Mouse (Mus musculus): ENCODE measurements around the gene Igf1. TPM values are rescaled to one million over a fixed set of nuclear protein-coding genes. Genes with fewer than 3 reads are reported as not detected.

Igf1 gene
- 8.1 and 12.1 TPM in 2 replicates for polyA plus RNA-seq (2015; fragmentation: Nextera tagmentation; extraction: Ambion mirVana)

DNA sequence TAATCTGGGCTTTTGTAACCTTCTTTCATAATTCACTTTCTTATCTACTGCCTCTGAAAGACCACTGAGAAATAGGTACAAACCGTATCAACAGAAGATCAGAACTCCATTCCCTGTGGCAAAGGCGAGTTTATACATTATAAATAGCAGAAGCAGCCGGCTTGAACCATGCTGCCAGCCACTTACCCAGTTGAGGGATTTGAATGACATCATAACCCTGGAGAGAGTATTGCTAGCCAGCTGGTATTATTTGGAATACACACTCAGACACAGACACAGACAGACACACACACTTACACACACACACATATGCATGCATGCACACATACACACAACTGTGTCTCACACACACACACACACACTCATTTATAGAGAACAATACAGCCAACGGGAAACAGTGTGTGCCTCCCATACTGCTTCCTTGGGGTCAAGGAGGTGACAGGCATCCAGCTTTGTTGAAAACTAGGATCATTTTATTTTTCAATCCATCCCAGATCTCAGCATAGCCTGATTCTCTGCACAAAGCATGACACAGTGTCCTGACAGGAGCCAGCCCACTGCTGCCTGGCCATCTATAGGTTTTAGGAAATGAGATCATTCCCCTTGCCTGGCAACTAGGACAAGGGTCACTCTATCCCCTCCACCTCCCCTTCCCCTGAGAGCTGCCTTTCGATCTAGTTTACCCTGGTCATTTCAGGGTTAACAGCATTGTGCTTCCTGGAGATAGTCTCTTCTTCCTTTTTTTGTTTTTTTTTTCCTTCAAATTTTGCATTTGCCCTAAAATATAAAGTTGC is at the start of gene Igf1:
TSS of gene Igf1 (plus strand) at position 253 of the 794 bp plus-strand sequence.

Other genes with a start within 250 kb of the Igf1 start
- gene Pmch, start 232.8 kb downstream of the Igf1 start, polyA plus RNA-seq (2015; fragmentation: Nextera tagmentation; extraction: Ambion mirVana) = 0.34 and 0.35 TPM in 2 replicates

Data from spleen, postnatal 0 days (tissue).